Mouse (Mus musculus) CH12.LX (cell line): ENCODE data around the gene Ccnd3. TPM values are rescaled to one million over a fixed set of nuclear protein-coding genes. Genes with fewer than 3 reads are reported as not detected.

Source experiments
- DNase-seq: peaks from one replicate; pipeline ENCODE4 v3.0.0-alpha.2; 2013; ENCODE audit errors: extremely low read depth
- H3K27ac ChIP-seq: 2 replicates; pipeline ENCODE4 v1.5.1; 2012; ENCODE audit warnings: low read depth, mild to moderate bottlenecking, control low read depth, moderate library complexity; ENCODE audit not compliant: insufficient read depth
- H3K27me3 ChIP-seq: replicated peaks from 2 replicates; pipeline ENCODE3; 2012; ENCODE audit warnings: inconsistent platforms
- H3K36me3 ChIP-seq, 2 experiments: replicated peaks in 1 of 2; 2 replicates each; pipeline versions ENCODE3 to v1.6.1; 2012; ENCODE audit warnings: inconsistent platforms in 1 of 2, low read length in 1 of 2, mild to moderate bottlenecking in 1 of 2, mixed read lengths in 1 of 2, moderate library complexity in 1 of 2; ENCODE audit not compliant: control insufficient read depth in 1 of 2, insufficient read depth in 1 of 2
- H3K4me1 ChIP-seq, 2 experiments: 2 replicates each; pipeline ENCODE4 v1.6.1; 2012; ENCODE audit warnings: inconsistent platforms in 1 of 2, moderate library complexity in 1 of 2; ENCODE audit not compliant: insufficient read depth in 2 of 2, control insufficient read depth in 1 of 2
- H3K4me2 ChIP-seq: 2 replicates; pipeline ENCODE4 v1.6.1; 2012; ENCODE audit warnings: low read depth, mild to moderate bottlenecking, control low read depth; ENCODE audit not compliant: poor library complexity, insufficient read depth, severe bottlenecking
- H3K4me3 ChIP-seq, 3 experiments: fragments of 150-350 bp in 1 of 3; sonication (generic) in 1 of 3; replicated peaks in 1 of 3; 2 replicates each; pipeline versions ENCODE3 to v1.5.1; 2011 to 2012; ENCODE audit warnings: low read depth in 2 of 3, low read length in 2 of 3, mild to moderate bottlenecking in 2 of 3, moderate library complexity in 2 of 3, control low read depth in 1 of 3, improper control_type of control experiment in 1 of 3, inconsistent platforms in 1 of 3, mixed read lengths in 1 of 3; ENCODE audit not compliant: poor library complexity in 1 of 3
- H3K79me2 ChIP-seq: replicated peaks from 2 replicates; pipeline ENCODE4 v1.6.1; 2012; ENCODE audit warnings: mild to moderate bottlenecking, moderate library complexity; ENCODE audit not compliant: control insufficient read depth, poor library complexity, insufficient read depth, severe bottlenecking; ENCODE audit errors: extremely low read depth
- H3K9ac ChIP-seq: 2 replicates; pipeline ENCODE4 v1.6.1; 2012; ENCODE audit warnings: low read depth, mild to moderate bottlenecking, control low read depth, moderate library complexity; ENCODE audit not compliant: insufficient read depth
- H3K9me3 ChIP-seq: replicated peaks from 2 replicates; pipeline ENCODE3; 2012; ENCODE audit warnings: low read length, inconsistent platforms, mixed read lengths
- BHLHE40 ChIP-seq: IDR thresholded peaks from 2 replicates; pipeline ENCODE4 v1.6.1; 2011; ENCODE audit warnings: mild to moderate bottlenecking, low read depth, low read length, improper control_type of control experiment
- CTCF ChIP-seq, 2 experiments: IDR thresholded peaks in 1 of 2; conservative IDR thresholded peaks in 1 of 2; 2 replicates each; pipeline ENCODE4 v1.5.1; 2011 to 2012; ENCODE audit warnings: low read depth in 2 of 2, low read length in 2 of 2, improper control_type of control experiment in 1 of 2, inconsistent platforms in 1 of 2, mild to moderate bottlenecking in 1 of 2, moderate library complexity in 1 of 2
- JUND ChIP-seq: conservative IDR thresholded peaks from 2 replicates; pipeline ENCODE4 v1.6.1; 2011; ENCODE audit warnings: low read depth, low read length, improper control_type of control experiment
- MXI1 ChIP-seq: IDR thresholded peaks from 2 replicates; pipeline ENCODE4 v1.6.1; 2011; ENCODE audit warnings: mild to moderate bottlenecking, low read depth, low read length, improper control_type of control experiment
- POLR2AphosphoS2 ChIP-seq: IDR thresholded peaks from 2 replicates; pipeline ENCODE4 v1.6.1; 2011; ENCODE audit warnings: low read depth, low read length, improper control_type of control experiment
- TCF12 ChIP-seq: IDR thresholded peaks from 2 replicates; pipeline ENCODE4 v1.6.1; 2014; ENCODE audit warnings: low read depth, mild to moderate bottlenecking, inconsistent platforms, low read length, improper control_type of control experiment
- dilution Hi-C: fragments of 300-500 bp; cut with MboI; formaldehyde crosslinking; loops from 2 replicates; pipeline ENCODE4 v1.14.3; 2020; ENCODE audit warnings: low sequenced_read_pairs; ENCODE audit not compliant: extremely low pct_unique_long_range_greater_than_20kb, extremely low pct_ligation_motif_present
- in situ Hi-C: fragments of 300-500 bp; cut with MboI; formaldehyde crosslinking; loops from 3 replicates; pipeline ENCODE4 v1.14.3; 2019; ENCODE audit warnings: low sequenced_read_pairs, low pct_ligation_motif_present, low pct_unique_long_range_greater_than_20kb, mixed read lengths
- polyA plus RNA-seq: library from polyadenylated mRNA; unstranded; fragments of >175 nt; gene quantifications from 2 replicates; pipeline ENCODE4 v1.2.1, GENCODE M21; 2012; ENCODE audit warnings: low read depth; ENCODE audit not compliant: insufficient read length
- total RNA-seq, 2 experiments: library from RNA; depleted of rRNA; stranded (reverse); fragments of 300-350 nt in 1 of 2; fragments of >200 nt in 1 of 2; gene quantifications; 2 replicates each; pipeline ENCODE4 v1.2.3; 2012 to 2014

The Ccnd3 gene
- total and polyA plus RNA-seq, 3 experiments: 30.6 to 121 (median 48.7) TPM

- TF ChIP-seq POLR2AphosphoS2: peak; percentile 44; the same call in 1 of the 2 replicates
Measured at GRCm38 (mm10) chr17:47610849-47611660, 106.2 kb downstream of the Ccnd3 start, which contains the start of the genes Bysl, Med20 and Gm20517 (continued).

GRCm38 (mm10) chr17:47611661-47611982 lies 106.8 kb downstream of the Ccnd3 start:
- peaks cover 10 to 32% of the 10 kb centered on the region in 2 experiments for H3K4me1 ChIP-seq
- TF ChIP-seq TCF12 (no peak), JUND (no peak)
- DNase-seq: no peak
- in situ Hi-C loops (loop anchor here (5.0 to 25.0 kb wide), 2 partner anchors 76 to 224 kb away; partner anchors contain the start of genes Frs3, Guca1b and Tomm6), dilution Hi-C loops (no loop called here)
- peak overlapping the region; percentile 89 for H3K9ac ChIP-seq
- H3K27me3 ChIP-seq: no peaks in the 10 kb centered on the region
- peak overlapping the region; percentile 79 to 100 (median 96) for H3K4me3 ChIP-seq
- H3K9me3 ChIP-seq: no peaks in the 10 kb centered on the region
- peaks cover 43 to 70% of the 10 kb centered on the region in 2 experiments for H3K36me3 ChIP-seq
- H3K79me2 ChIP-seq: peaks cover 70% of the 10 kb centered on the region
- H3K4me2 ChIP-seq: peak overlapping the region; percentile 72
- H3K27ac ChIP-seq: no peak overlapping the region

GRCm38 (mm10) chr17:47614018-47614417 lies 109.2 kb downstream of the Ccnd3 start:
- no peak overlapping the region for H3K27ac ChIP-seq
- in situ Hi-C loops (loop anchor here (5.0 to 25.0 kb wide), 2 partner anchors 73 to 227 kb away; partner anchors contain the start of genes Frs3, Guca1b and Tomm6), dilution Hi-C loops (no loop called here)
- H3K9me3 ChIP-seq: no peaks in the 10 kb centered on the region
- peak; percentile 48 for DNase-seq
- H3K27me3 ChIP-seq: no peaks in the 10 kb centered on the region
- H3K79me2 ChIP-seq: peaks cover 74% of the 10 kb centered on the region
- no peak overlapping the region for H3K4me3 ChIP-seq
- no peak overlapping the region for H3K4me2 ChIP-seq
- TF ChIP-seq TCF12: no peak
- peak; percentile 61 to 65; a peak in 3 of 4 replicates for TF ChIP-seq CTCF (conservative IDR thresholded peaks at IDR 0.05 in 1 of 2, IDR thresholded peaks at IDR 0.05 in 1 of 2; ENCODE audit: low read depth in 2 of 2, low read length in 2 of 2)
- TF ChIP-seq, all 38 proteins: peak for 1
- no peak overlapping the region for H3K9ac ChIP-seq
- peaks cover 7 to 26% of the 10 kb centered on the region in 2 experiments for H3K4me1 ChIP-seq
- H3K36me3 ChIP-seq: peaks cover 39 to 66% of the 10 kb centered on the region in 2 experiments

- Histone ChIP-seq H3K9me3 (no peaks in the 10 kb centered on the region), H3K79me2 (peaks cover 59% of the 10 kb centered on the region), H3K27me3 (no peaks in the 10 kb centered on the region), H3K4me2 (no peak overlapping the region), H3K9ac (no peak overlapping the region), H3K4me1 (peaks cover 7 to 16% of the 10 kb centered on the region in 2 experiments), H3K4me3 (no peak overlapping the region), H3K27ac (no peak overlapping the region), H3K36me3 (peaks cover 48 to 77% of the 10 kb centered on the region in 2 experiments)
- TF ChIP-seq POLR2AphosphoS2: no peak
- TF ChIP-seq MXI1: no peak
- no peak for TF ChIP-seq BHLHE40
- TF ChIP-seq CTCF (conservative IDR thresholded peaks at IDR 0.05 in 1 of 2, IDR thresholded peaks at IDR 0.05 in 1 of 2; ENCODE audit: low read depth in 2 of 2, low read length in 2 of 2): no peak
- dilution Hi-C loops: no loop called here
- in situ Hi-C loops: loop anchor here (25.0 kb wide), 1 partner anchor 229 kb away; the partner anchor contains the start of gene Guca1b
- DNase-seq: no peak
Measured at GRCm38 (mm10) chr17:47616119-47616518, 111.3 kb downstream of the Ccnd3 start.
